Mouse (Mus musculus) midbrain, postnatal 0 days (tissue): ENCODE measurements at regions not wholly inside any gene's neighbourhood (a gene's known extent, or its start where the extent isn't known, plus 50 kb on each side); places are given as distances from the start of the nearest gene placed in this dataset.

ENCODE experiments used
- ATAC-seq: fragments of 200-750 bp; cut with Nextera tagmentation; 2 replicates; pipeline ENCODE4 v1.8.0; 2017; ENCODE audit warnings: moderate number of reproducible peaks, mild to moderate bottlenecking, moderate TSS enrichment, moderate library complexity; ENCODE audit not compliant: low FRiP score
- DNase-seq: peaks from one replicate; pipeline ENCODE4 v3.0.0-alpha.2; 2015; ENCODE audit warnings: low spot score
- H3K27ac ChIP-seq: fragments of 300-500 bp; sonication (generic); 2 replicates; pipeline ENCODE4 v1.5.1; 2014; ENCODE audit warnings: low read depth, mild to moderate bottlenecking, low read length, mixed read lengths
- H3K27me3 ChIP-seq: fragments of 300-500 bp; sonication (generic); 2 replicates; pipeline ENCODE4 v1.6.1; 2014; ENCODE audit warnings: low read length, control low read depth, mixed read lengths; ENCODE audit not compliant: insufficient read depth
- H3K36me3 ChIP-seq: fragments of 300-500 bp; sonication (generic); 2 replicates; pipeline ENCODE4 v1.6.1; 2014; ENCODE audit warnings: low read length, control low read depth, mixed read lengths; ENCODE audit not compliant: insufficient read depth
- H3K4me1 ChIP-seq: fragments of 300-500 bp; sonication (generic); 2 replicates; pipeline ENCODE4 v1.6.1; 2014; ENCODE audit warnings: mild to moderate bottlenecking, control low read depth, antibody characterized with exemption, low read length, mixed read lengths; ENCODE audit not compliant: insufficient read depth
- H3K4me2 ChIP-seq: fragments of 300-500 bp; sonication (generic); 2 replicates; pipeline ENCODE4 v1.6.1; 2014; ENCODE audit warnings: low read depth, mild to moderate bottlenecking, low read length, mixed read lengths; ENCODE audit not compliant: poor library complexity, severe bottlenecking
- H3K4me3 ChIP-seq: fragments of 300-500 bp; sonication (generic); 2 replicates; pipeline ENCODE4 v1.5.1; 2014; ENCODE audit warnings: low read depth, mild to moderate bottlenecking, low read length, moderate library complexity
- H3K9ac ChIP-seq: fragments of 300-500 bp; sonication (generic); replicated peaks from 2 replicates; pipeline ENCODE4 v1.6.1; 2014; ENCODE audit warnings: mild to moderate bottlenecking, low read length, moderate library complexity, mixed read lengths; ENCODE audit not compliant: poor library complexity, severe bottlenecking
- H3K9me3 ChIP-seq: fragments of 300-500 bp; sonication (generic); 2 replicates; pipeline ENCODE4 v1.6.1; 2016; ENCODE audit warnings: low read length, control low read depth
- CTCF ChIP-seq: IDR thresholded peaks from 2 replicates; pipeline ENCODE4 v1.5.1; 2016; ENCODE audit warnings: antibody characterized with exemption, mild to moderate bottlenecking
- WGBS: fragments of 180-500 bp; shearing (Covaris S2); extraction: QIAGEN DNeasy Blood & Tissue Kit; methylation state at CpG from one replicate; pipeline ENCODE4 v1.1.7; 2014; 5-methylcytosine and 5-hydroxymethylcytosine counted together

GRCm38 (mm10) chr9:112715197-112715762 is 479.5 kb upstream of the Arpp21 start:
- TF ChIP-seq CTCF: no peak
- Histone ChIP-seq H3K9me3 (no peaks in the 10 kb centered on the region), H3K36me3 (no peaks in the 10 kb centered on the region), H3K27me3 (no peaks in the 10 kb centered on the region), H3K27ac (no peak overlapping the region), H3K9ac (no peak overlapping the region), H3K4me1 (no peaks in the 10 kb centered on the region), H3K4me2 (no peak overlapping the region), H3K4me3 (no peak overlapping the region)
- peak; percentile 11 for DNase-seq
- no peak for ATAC-seq
- WGBS: 11% methylated on average over 1 of the region's 1 CpGs

- TF ChIP-seq CTCF: no peak
- Histone ChIP-seq H3K9me3 (no peaks in the 10 kb centered on the region), H3K27ac (no peak overlapping the region), H3K27me3 (no peaks in the 10 kb centered on the region), H3K9ac (no peak overlapping the region), H3K36me3 (no peaks in the 10 kb centered on the region), H3K4me2 (no peak overlapping the region), H3K4me1 (no peaks in the 10 kb centered on the region), H3K4me3 (no peak overlapping the region)
- WGBS: 83% methylated on average over 1 of the region's 1 CpGs
- peak; percentile 43 for DNase-seq
- ATAC-seq: no peak
Observed at GRCm38 (mm10) chr9:112678866-112679265, 443.1 kb upstream of the Arpp21 start.

- Histone ChIP-seq H3K4me1 (no peaks in the 10 kb centered on the region), H3K9me3 (no peaks in the 10 kb centered on the region), H3K36me3 (no peaks in the 10 kb centered on the region), H3K9ac (no peak overlapping the region), H3K27ac (no peak overlapping the region), H3K4me3 (no peak overlapping the region), H3K27me3 (no peaks in the 10 kb centered on the region), H3K4me2 (no peak overlapping the region)
- DNase-seq (no peak), ATAC-seq (no peak)
- 82% methylated on average over 5 of the region's 5 CpGs for WGBS
- TF ChIP-seq CTCF: no peak
Observed at GRCm38 (mm10) chr9:112675232-112675631, 439.5 kb upstream of the Arpp21 start.
